Mouse (Mus musculus): ENCODE data around the gene Scn4a.

- TF ChIP-seq CTCF (IDR thresholded peaks at IDR 0.05; ENCODE audit: insufficient read depth, low read depth, low read length) (no peak), POLR2A (IDR thresholded peaks at IDR 0.05; ENCODE audit: insufficient read depth, low read depth, low read length) (no peak)
Observed at GRCm38 (mm10) chr11:106353188-106353587, at the start of gene Scn4a.

Data from olfactory bulb, adult 2 months (tissue).